Mouse (Mus musculus) gastrocnemius, postnatal 25 days (tissue): ENCODE measurements around the gene Guca2a. TPM values are rescaled to one million over a fixed set of nuclear protein-coding genes. Genes with fewer than 3 reads are reported as not detected.
"Not testable (repeated sequence)": the region's sequence is repeated elsewhere in the genome, so short reads cannot be mapped to it uniquely, and the experiment has no call there.

ENCODE experiments used
- DNase-seq: peaks from one replicate; pipeline ENCODE4 v3.0.0; 2022
- long read RNA-seq, 2 experiments: library from polyadenylated mRNA; stranded (forward); transcript quantifications; one replicate each; pipeline ENCODE4 v2.0.0; 2021
- total RNA-seq, 2 experiments: library from RNA; stranded (reverse); gene quantifications; 1 replicate in 1 of 2; 2 replicates in 1 of 2; pipeline ENCODE4 v1.2.3; 2021

Gene Guca2a
- total RNA-seq, result not detected
- long read RNA-seq, experiment 1, partial matches to known transcripts, result 0 of 1 reads
- long read RNA-seq, experiment 1, other reads (novel, unspliced or antisense), result 0 of 1 reads
- long read RNA-seq, experiment 2, result 0 reads

- DNase-seq, result no peak
Measured at GRCm38 (mm10) chr4:119637176-119637845, at the start of gene Guca2a. TSS of gene Guca2a (plus strand) at chr4:119637704.

- no peak for DNase-seq
Measured at GRCm38 (mm10) chr4:119588037-119588436, 49.5 kb upstream of the Guca2a start.

GRCm38 (mm10) chr4:119589423-119589822, 48.1 kb upstream of the Guca2a start:
- DNase-seq, result no peak

GRCm38 (mm10) chr4:119590027-119590426, 47.5 kb upstream of the Guca2a start:
- DNase-seq, result no peak

GRCm38 (mm10) chr4:119592479-119592878, 45.0 kb upstream of the Guca2a start:
- DNase-seq, result no peak

DNA sequence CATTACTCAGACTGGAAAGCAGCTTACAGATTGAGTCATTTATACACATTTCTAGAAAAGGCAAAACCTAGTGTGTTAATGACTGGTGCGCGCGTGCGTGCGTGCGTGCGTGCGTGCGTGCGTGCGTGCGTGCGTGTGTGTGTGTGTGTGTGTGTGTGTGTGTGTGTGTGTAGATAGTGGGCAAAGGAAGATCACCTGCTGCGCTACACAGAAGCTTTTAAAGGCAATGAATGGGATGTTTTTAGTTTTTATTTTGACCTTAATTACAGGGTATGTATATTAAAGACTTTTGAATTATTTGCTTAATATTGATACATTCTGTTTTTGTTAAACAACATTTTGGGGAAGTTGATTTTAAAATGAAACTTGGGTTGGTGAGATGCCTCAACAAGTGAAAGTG, 43.2 kb upstream of the Guca2a start:
- no peak for DNase-seq

GRCm38 (mm10) chr4:119599605-119600004, 37.9 kb upstream of the Guca2a start:
- DNase-seq, result no peak

DNA sequence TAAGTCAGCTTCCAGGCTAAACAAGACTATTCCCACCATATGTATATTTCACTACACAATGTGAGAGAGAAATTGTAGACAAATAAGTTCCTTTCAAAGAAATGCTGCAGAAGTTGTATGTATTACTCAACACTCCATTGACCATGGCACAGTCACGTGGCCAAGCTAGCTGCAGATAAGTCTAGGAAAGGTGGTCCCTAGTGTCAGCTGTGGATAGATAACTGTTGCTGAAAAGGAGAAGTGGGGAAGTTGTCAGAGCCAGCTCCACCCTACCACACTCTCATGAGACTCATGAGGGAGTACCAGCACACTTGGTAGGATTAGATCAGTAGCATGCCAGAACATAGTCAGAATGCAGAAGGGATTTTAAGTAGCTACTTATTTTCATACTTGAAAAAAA, 28.0 kb upstream of the Guca2a start:
- no peak for DNase-seq

DNA sequence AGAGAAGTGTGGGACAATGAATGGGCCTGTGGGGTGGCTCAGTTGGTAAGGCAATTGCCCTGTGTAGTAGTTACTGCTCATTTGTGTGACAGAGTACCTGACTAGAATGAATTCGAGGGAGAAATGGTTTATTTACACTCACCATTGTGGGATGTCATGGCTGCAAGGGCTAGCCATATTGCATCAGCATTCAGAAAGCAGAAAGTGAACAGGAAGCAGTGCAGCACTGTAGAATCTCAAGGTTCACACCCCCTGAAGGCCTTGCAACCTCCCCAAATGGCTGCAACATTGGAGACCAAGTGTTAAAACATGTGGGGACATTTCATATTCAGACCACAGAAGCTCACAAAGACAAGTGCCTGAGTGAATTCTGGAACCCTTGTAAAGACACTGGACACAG, 23.4 kb upstream of the Guca2a start:
- DNase-seq, result no peak

GRCm38 (mm10) chr4:119614724-119615123, 22.8 kb upstream of the Guca2a start:
- DNase-seq, result no peak

DNA sequence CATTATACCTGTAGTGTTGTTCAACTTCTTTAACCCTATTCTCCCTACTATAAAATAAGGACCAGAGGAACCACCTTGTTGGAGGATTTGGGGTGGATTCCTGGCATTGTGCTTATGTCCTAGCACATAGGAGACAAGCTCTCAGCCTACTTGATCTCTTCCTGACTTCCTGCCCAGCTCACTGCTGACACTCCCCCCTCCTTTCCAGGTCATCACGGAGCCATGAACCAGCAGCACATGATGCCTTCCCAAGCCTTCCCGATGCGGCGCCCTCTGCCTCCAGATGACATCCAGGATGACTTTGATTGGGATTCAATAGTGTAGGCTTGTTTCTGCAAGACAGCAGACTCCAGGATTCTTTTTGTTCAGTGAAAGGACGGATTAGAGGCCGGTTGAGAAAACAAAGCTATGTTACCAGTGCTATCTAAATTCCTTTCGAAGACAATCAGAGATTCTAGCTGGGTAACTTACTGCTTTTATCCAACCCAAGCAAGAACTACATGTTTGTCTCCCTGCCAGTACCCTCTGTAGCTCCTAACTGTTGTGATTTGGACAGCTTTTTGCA, 11.3 kb upstream of the Guca2a start:
- no peak for DNase-seq

GRCm38 (mm10) chr4:119626876-119627275, 10.6 kb upstream of the Guca2a start:
- DNase-seq, result no peak

GRCm38 (mm10) chr4:119627317-119627716, 10.2 kb upstream of the Guca2a start:
- DNase-seq, result no peak

- not testable (repeated sequence) for DNase-seq
Measured at GRCm38 (mm10) chr4:119628363-119628762, 9.1 kb upstream of the Guca2a start.

DNA sequence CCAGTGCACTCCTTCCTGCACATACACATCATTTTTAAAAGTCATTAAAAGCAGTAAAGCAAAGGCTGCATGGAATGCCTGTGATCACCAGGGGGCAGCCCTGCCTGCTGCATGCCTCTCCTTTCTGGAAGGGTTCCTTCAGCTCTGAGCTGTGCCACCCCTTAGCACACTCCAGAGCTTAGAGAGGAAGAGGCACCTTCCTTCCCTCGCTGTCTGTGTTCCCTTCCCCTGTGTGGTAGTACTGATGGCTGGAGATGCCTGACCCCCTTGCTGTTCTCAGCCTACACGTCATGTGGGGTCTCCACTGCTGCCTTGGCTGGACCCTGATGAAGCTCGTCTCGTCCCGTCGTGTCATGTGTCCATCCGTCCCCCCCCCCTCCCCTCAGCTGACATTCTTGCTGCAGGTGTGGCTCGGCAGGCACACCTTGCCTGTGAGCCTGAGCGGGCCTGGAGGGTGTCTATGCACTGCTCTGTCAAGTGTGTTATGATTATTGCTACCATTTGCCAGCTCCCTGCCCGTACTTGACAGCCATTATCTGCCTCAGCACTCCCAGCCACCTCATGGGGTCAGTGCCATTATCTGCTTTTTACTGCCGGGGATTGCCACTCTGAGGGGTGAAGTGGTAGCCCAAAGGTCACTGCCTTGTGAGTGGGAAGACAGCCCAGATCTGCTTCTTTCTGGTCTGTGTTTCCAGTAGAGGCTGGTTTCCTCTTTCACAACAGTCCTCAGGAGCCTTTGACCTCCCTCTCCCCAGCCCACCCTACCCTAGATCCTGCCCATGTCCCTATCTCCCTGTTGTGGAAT, 6.2 kb upstream of the Guca2a start:
- DNase-seq, result no peak

GRCm38 (mm10) chr4:119632721-119633120, 4.8 kb upstream of the Guca2a start:
- DNase-seq, result no peak

- no peak for DNase-seq
Measured at GRCm38 (mm10) chr4:119633342-119633741, 4.2 kb upstream of the Guca2a start.

DNA sequence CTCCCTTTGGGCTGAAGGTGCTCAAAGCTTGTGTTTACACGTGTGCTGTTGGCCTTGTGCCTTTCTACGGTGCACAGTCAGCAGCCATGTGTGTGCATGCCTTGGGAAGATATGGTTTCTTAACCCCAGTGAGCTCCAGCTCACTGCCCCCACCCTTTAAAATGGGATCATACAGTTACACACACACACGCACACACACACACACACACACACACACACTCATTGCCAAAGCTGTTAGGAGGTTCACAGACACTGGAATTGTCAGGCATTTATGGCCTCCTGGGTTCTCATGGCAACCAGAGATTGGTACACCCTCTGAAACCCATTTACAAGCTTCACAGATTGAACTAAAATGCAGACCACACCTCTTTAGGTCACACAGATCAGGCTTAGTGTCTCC, 3.6 kb upstream of the Guca2a start:
- no peak for DNase-seq

- no peak for DNase-seq
Measured at GRCm38 (mm10) chr4:119634908-119635660, 2.4 kb upstream of the Guca2a start.

DNA sequence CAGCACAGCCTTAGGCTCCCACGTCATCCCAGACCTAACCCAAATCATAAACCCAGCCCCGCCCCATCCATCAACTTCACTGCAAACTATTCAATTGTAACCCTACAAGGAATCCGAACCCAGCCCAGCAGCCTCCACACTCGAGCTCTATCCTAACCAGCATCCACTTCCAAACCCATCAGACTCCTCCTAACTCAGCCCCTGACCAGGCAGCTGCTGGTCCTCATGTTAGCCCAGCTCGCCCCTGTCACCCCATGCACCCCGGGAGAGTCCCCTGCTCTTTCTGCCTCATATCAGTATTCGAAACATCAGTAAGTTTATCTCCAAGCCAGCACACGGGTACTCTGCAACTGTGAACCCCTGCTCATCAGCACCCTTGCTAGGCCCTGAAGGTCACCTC, 1.8 kb upstream of the Guca2a start:
- no peak for DNase-seq

DNA sequence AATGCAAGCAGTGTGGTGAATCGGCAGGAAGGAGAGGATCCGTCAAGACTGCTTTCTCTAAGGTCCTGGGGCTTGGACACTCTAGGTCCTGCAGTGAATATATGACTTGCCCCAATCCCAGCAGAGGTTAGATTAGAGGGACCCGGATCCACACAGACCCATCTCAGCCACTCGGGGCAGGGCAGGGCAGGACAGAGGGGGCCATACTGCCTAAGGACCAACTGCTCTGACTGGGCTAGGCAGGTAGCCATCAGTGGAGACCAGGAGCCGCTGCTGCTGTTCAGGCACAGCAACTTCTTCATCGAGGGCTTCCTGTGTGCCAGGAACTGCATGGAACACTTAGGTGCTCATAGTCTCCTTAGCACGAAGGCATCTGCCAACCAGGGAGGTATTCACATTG, 773 bp upstream of the Guca2a start:
- no peak for DNase-seq

DNA sequence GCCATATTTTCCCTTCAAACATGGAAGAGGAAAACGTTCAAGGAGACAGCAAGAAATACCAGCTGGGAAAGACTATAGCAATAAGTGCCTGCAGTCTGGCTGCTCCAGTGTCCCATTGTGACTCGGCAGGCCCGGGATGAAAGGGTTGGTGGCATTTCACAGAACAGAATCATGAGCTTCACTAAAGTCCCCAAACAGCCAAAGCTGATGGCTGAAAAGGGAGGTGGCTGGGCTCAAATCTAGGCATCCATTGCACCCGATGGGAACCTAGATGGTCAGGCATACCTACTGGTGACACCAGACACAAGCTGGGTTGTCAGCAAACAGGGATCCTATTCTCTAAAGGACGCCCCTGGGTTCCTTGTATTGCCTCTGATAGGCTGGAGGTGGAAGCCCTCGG, 442 bp downstream of the Guca2a start:
- DNase-seq, result no peak

GRCm38 (mm10) chr4:119638656-119639055, 1.2 kb downstream of the Guca2a start:
- no peak for DNase-seq
